Mouse (Mus musculus) hematopoietic stem cell, adult 5-6 weeks (primary cell): Measurements from ENCODE around the gene Ldhal6b. TPM values are rescaled to one million over a fixed set of nuclear protein-coding genes. Genes with fewer than 3 reads are reported as not detected.
A peak's percentile ranks its signal among the peaks of the same experiment; 100 is the strongest.

ENCODE experiments used
- ATAC-seq, 2 experiments: fragments of 125-278 bp in 1 of 2; replicated peaks in 1 of 2; 2 replicates each; pipeline ENCODE4 v1.8.0; 2016 to 2017; ENCODE audit warnings: inconsistent platforms in 2 of 2, mild to moderate bottlenecking in 2 of 2, moderate number of reproducible peaks in 2 of 2, low read depth in 1 of 2, moderate TSS enrichment in 1 of 2; ENCODE audit not compliant: low FRiP score in 2 of 2, poor library complexity in 2 of 2, severe bottlenecking in 2 of 2, insufficient read depth in 1 of 2, low TSS enrichment in 1 of 2
- total RNA-seq: library from RNA; stranded (forward); fragments of 172-1452, 232-1000 nt; gene quantifications from 2 replicates; pipeline ENCODE4 v1.2.3, GENCODE M21; 2017

Ldhal6b gene
- total RNA-seq, 1 experiment from 2014 or later, result not detected

DNA sequence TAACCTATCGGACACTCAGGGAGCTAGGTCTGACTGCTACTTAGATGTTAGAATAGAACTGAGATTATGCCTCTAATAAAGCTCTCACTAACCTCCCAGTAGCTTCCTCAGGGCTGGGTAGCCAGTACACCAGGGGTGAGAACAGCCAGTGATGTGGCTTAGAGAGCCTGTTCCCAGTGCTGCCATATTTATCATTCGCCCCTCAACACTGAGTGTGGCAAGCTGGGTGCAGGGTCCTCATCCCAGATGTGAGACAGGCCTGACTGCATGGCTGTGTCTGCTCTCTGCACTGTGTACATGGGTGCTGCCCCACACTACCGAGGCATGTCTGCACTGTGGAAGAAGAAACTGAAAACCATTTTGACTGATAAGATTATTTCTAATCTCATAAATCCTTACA lies 4.5 kb downstream of the Ldhal6b start:
- no peak for ATAC-seq

DNA sequence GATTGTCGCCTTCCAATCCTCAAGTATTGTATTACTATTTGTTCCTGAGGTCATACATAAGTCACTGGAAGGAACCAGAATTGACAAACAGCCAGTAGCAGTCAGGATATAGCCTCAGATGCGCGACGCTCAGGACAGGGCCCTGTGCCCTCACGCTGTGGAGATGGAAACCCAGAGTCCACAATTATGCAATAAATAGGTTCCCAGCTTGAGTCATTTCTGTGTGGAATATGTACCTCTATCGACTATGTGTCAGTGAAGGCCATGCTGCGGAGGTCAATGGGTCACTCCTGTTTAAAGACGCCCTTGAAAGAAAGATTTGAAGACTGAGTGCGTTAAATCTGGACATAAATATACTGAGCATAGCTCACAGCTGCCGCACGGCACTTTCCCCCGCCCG lies 5.2 kb downstream of the Ldhal6b start:
- no peak for ATAC-seq

DNA sequence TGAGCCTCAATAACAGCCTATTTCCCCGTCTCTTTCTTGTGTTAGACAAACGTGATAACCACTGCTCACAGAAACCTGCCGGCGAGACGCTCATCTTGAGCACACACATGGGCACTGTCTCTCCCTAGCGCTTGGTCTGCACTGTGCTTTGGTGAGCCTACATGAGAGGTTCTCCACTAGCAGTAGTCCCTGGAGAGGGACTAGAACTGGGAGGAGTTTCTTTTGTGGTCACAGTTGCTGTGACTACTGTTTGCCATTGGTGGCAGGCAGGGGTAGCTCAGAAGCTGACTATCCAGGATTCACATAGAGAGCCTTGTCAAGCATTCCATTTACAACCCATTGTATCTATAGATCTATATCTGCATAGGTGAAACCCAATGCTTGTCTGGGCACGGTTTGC lies 5.8 kb downstream of the Ldhal6b start:
- no peak for ATAC-seq

DNA sequence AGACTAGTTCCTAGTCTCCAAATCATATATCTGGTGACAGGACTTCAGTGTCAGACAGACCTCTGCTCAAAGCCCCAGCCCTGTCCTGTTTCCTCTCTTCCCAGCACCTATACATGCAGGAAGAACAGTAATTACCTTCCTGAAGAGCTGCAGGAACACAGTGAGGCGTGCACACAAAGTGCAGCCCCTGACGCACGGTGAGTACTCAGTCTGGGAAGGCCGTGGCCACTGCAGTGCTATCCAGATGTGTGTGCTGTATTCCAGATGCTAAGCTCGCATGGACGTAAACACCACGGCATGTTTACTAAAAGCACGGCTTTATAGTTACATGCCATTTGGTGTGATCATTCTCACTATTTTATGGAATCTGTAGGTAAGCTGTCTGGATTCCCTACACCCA lies 6.3 kb downstream of the Ldhal6b start:
- no peak for ATAC-seq

DNA sequence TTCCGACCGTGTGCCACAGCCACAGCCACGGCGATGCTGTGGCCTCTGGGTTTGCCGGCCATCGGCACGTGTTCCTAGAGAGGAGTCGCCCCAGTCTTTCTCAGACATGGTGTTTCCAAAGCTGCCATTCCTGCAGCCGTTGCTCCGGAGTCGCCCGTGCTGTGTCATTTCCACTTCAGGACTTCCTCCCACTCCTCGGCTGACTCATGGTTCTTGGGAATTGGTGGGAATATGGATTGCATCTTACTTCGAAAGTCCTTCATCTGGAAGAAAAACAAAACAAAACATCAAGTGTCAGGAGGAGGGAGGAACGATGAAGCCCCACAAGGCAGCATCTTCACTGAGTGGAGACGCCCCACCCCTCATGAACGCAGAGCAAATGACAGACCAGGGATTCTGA lies 7.4 kb downstream of the Ldhal6b start:
- ATAC-seq, result no peak

DNA sequence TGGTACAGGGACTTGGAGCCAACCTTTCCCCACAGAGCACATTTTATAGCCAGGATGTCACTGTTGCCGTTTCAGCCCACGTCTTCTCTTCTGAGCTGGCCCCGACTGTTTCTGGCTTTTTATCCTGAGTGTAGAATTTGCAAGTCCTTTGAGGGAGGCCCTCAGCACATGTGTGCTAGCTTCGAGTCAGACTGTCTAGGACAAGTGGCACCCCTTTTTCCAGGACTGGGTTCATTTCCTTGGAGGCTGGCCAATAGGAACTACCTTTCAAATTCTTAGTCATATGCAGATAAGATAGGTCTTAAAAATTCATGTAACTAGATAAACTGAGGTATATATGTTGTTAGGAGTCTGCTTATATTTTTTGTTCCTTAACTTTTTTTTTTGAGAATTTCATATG lies 8.2 kb downstream of the Ldhal6b start:
- ATAC-seq, result no peak

DNA sequence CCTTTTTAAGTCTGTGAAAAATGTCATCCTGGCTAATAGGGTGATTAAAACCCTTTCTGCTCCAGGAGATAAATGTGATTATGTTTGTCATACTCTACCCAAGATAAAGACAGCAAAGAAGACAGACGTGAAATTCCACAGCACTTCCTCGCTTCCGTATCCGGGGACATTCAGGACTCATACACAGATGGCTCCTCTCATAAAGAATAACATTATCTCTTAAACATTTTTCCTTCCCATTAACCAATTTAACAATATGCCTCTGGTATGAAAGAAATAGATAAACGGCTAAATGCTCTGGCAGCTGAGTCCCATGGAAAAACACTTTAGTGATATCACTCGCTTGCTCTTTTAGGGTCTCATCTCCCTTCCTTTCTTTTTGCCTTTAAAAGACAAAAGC lies 11.5 kb downstream of the Ldhal6b start:
- ATAC-seq, result no peak

DNA sequence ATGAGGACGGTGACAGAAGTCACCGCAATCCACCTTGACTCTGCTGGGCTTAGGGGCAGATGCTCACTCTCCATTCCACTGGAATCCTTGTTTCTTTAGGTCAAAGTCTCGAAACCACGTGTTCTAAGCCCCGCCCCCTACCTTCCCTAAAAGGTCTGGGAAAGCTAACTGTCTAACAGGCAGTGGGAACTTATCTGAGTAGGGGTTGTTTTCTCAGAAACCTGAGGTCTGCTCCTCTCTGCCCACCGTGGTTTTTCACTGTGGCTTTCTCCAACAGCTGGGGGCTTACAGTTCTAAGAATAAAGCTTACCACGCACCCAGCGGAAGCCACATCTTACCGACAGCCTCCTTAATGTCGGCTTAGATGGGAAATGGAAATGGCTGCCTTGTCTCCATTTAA lies 12.0 kb downstream of the Ldhal6b start:
- ATAC-seq, result peak; percentile 18 to 39; a peak in 3 of 4 replicates

DNA sequence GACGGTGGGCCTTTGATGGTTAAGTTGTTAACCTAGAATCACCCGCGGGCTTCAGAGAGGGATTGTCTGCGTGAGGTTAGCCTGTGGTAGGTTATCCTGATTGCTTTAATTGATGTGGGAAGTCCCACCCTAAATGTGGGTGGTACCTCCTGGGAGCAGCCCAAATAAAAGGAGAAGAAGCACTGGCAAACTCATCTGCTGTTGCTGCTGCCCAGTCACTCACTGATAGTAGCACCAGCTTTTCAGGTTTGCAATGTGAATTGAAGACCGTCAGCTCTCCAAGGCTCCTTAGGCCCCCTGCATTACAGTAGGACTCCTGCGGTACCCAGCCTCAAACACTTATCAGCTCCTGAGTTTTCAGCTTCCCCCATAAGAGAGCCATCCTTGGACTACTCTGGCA lies 14.7 kb downstream of the Ldhal6b start:
- no peak for ATAC-seq

DNA sequence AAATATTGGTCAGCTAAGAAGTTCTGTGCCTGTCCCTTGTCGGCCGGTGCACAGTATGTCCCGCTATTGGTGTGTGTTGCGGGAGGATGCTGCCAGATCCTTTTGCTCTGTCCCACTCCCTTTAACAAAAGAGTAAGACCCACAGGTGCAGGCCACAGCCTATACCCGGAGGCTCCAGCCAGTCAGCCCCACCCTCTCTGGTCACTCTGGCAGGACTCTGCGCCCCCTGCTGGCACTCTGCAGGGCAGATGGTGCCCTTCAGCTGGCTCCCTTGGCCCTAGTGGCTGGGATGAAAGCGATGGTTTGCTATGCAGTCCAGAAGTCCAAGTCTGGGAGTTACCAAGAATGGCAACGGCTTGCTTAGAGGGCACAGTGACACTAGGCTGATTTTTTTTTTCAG lies 15.9 kb downstream of the Ldhal6b start:
- peak; percentile 65 to 79 for ATAC-seq

DNA sequence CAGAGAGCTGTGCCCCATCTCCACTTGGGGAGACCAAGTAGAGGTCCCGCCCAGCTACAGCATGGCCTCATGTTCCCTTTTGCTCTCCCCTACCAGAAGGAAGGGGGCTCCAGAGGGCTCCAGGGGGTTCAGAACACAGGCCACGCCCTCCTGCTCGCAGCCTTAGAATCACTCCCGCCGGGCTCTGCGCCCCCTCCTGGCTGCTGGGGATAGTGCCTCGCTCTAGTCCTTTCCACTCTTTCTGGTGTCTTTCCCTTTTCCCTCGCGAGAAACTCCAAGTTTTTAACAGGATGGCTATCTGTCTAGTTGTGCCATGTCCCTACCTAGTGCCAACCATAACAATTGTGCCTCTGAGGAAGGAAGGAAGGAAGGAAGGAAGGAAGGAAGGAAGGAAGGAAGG lies 16.5 kb downstream of the Ldhal6b start:
- ATAC-seq, result peak; percentile 70 to 72

DNA sequence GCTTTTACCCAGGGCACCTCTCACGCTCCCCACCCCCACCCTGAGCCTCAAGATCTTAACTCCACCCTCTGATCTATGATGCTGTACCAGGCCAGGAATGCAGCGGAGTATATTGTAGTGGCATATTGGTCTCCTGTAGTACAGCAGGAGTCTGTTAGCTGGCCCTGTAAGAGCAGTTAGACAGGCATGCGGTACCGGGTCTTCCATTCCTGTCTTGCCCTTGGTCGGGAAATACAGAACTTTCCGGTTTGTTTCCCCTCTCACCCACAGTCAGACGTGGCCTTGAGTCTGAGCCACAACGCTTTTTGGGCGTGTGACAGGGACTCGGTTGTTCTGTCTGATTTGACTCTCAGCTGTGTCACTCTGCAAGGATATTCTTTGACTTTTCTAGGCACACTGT lies 17.3 kb downstream of the Ldhal6b start:
- no peak for ATAC-seq

DNA sequence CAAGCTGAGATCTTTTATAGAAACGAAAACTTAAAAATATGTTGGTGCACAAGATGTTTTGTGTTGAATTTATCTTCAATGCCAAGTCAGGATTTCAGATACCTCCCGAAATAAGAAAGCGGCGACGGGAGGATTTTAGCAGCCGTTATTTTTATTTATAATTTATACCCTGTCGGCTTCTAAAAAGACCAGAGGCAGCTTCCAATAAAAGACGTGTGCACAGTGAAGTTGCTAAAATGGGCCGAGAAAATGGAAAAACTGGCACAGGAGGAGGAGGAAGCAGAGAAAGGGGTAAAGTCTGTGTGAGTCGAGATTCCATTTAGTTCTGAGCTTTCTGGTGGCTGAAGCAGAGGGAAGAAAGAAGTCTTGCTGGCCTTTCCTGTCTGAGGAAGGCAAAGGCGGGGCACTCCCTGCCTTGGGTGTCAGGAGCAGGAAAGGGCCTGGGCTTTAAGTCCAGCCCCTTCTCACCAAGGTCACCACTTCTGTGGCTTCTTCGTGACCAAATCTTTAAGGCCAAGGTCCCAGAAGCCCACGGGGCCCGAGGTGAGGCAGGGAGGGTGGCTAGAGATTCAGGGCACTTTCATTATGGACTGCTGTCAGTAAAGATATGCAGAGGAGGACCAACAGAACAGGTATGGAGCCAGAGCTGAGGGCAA lies 18.0 kb downstream of the Ldhal6b start:
- no peak for ATAC-seq

DNA sequence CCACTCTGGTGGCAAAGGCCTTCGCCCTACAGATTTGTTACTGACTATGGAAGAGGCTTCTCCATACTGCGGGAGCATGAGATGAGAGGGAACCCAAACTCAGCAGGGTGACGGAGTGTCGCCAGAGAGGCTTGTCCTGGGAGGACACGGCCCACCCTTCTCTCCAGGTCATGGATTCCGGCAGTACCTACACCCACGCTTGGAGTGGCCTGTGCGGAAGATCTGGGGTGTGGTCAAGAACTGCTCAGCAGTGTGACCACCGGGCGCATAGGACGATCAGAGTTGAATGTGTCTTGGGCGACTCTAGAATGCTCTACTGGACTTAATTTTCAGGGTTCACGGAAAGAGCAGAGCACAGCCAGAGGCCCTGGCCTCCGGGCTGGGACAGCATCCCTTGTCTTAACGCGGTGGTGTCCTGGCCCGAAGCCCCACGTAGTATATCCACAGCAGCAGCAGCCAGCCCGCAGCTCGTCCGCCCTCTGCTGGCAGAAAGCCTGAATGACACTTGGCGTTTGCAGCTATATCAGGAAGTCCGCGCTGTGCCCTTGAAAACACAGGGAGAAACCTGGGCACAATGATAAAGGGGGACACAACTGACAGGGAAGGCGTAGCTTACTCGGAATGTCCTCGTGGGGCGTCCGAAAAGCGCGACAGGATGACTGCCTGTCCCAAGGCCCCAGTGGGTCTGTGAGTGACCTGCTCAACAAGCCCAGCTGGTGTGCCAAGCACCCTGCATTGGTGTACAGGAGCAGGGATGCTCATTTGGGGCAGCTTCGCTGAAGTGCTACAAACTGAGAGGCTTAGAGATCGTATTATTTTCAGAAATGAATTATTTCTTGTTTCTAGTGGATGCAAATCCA lies 21.2 kb downstream of the Ldhal6b start:
- ATAC-seq, result peak; percentile 79 to 89

DNA sequence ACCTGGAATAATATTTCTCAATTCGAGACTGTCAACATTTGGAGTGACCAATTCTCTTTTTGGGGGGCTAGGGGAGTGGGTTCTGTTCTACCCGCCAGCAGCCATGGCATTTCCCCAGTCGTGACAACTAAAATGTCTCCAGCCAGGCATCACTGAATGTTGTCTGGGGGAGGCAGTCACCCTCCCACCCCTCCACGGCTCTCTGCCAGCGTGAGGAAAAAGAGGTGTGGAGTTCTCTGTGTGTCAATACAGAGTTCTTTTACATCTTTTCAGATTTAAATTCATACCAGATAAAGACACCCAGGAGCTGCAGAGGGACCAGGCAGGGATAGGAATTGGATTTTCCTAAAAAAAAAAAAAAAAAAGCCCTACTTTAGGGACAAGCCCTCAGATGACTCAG lies 22.4 kb downstream of the Ldhal6b start:
- ATAC-seq, result no peak

DNA sequence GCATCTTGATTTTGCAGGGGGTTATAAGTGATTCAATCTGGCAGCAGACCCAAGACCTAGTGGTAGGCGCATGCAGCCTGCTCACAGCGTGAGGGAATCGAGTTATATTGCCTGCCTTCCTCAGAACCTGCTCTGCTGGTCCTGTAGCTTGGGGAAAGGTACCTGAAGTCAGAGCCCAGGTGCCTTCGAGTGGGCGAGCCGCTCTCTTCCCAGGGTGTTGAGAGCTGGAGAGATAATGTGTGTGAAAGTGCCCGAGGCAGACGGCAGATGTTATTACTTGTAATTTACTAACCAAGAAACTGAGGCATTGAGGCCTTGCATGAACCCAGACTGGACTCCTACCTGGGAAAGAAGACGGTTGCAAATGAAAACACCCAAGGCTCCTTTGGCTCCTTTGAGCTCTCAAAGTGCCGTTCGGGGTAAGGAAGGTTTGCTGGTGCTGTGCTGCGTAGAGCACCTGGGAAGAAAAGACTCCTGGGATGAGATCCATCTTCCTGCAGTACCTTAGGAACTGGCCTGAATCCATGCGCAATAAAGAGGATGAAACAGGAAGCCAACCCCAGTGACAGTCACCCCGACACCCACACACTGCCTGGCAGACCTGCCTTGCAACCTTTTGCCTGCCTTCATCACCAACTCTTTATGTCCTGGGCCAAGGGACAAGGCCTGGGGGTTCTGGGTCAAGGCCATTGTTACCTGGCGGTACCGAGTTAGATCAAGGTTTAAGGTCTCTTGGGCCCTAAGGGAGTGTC lies 22.9 kb downstream of the Ldhal6b start:
- ATAC-seq, result no peak

DNA sequence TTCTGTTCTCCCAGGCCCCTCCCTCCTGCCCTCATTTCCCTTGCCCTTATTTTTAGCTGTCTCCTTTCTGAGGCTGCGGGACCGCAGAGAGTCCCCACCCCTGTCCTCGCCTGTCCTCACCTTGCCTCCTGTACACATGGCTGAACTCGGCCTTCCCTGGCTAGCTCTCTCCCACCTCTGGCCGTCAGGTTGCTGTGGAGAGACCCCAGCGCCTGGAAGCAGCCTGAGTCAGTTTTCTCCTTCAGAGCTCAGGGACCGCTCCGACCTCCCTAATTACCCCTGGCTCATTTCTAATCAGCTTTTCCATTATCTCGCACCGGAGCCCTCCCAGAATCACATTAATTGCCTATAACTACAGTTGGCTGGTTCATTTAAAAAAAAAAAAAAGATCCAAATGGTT lies 27.9 kb downstream of the Ldhal6b start:
- no peak for ATAC-seq

DNA sequence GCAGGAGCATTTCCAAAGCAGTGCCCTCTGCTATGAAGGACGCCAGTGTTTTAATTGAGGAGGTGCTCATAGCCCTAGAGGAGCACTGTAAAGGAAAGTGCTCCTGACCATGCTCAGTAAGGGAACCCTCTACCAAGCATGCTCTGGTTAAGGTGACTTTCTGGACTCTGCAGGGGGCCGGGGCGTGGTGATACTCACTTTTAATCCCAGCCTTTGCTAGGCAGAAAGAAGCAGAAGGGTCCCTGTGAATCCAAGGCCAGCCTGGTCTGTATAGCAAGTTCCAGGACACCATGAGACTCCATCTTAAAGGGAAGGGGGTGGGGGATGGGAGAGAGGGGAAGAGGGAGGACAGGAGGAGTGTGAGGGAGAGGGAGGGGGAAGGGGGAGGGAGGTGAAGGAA lies 30.2 kb downstream of the Ldhal6b start:
- ATAC-seq, result no peak
